Mouse (Mus musculus): ENCODE data around the gene Ptprm. TPM values are rescaled to one million over a fixed set of nuclear protein-coding genes. Genes with fewer than 3 reads are reported as not detected.

Gene Ptprm
- polyA plus RNA-seq, 1 experiment from 2014 or later = 45.7 TPM

GRCm38 (mm10) chr17:67013217-67013616, 341.0 kb downstream of the Ptprm start:
- no peak overlapping the region for H3K4me3 ChIP-seq (ENCODE audit: low read length)
- peaks cover 4% of the 10 kb centered on the region; the same call in 1 of the 2 replicates for H3K4me1 ChIP-seq (replicated peaks; ENCODE audit: control insufficient read depth, insufficient read depth, low read length)
- WGBS = 82% methylated on average over 6 of the region's 6 CpGs
- no peak overlapping the region for H3K4me2 ChIP-seq (ENCODE audit: low read depth, low read length)
- no peak for ATAC-seq (ENCODE audit: low read depth)
- no peaks in the 10 kb centered on the region for H3K27me3 ChIP-seq (ENCODE audit: control insufficient read depth, insufficient read depth, low read depth, low read length)
- H3K9me3 ChIP-seq (ENCODE audit: control insufficient read depth, low read length) = no peaks in the 10 kb centered on the region
- H3K36me3 ChIP-seq (ENCODE audit: control insufficient read depth, insufficient read depth, low read length) = no peaks in the 10 kb centered on the region
- no peak overlapping the region for H3K9ac ChIP-seq (ENCODE audit: low read length)
- H3K27ac ChIP-seq (ENCODE audit: low read length) = no peak overlapping the region

GRCm38 (mm10) chr17:67011836-67012583, 342.2 kb downstream of the Ptprm start:
- H3K4me3 ChIP-seq (ENCODE audit: low read length) = no peak overlapping the region
- H3K9me3 ChIP-seq (ENCODE audit: control insufficient read depth, low read length) = no peaks in the 10 kb centered on the region
- H3K36me3 ChIP-seq (ENCODE audit: control insufficient read depth, insufficient read depth, low read length) = no peaks in the 10 kb centered on the region
- peak overlapping the region; percentile 7; the same call in 1 of the 2 replicates for H3K27ac ChIP-seq (ENCODE audit: low read length)
- WGBS = 73% methylated on average over 6 of the region's 6 CpGs
- no peak overlapping the region for H3K4me2 ChIP-seq (ENCODE audit: low read depth, low read length)
- ATAC-seq (ENCODE audit: low read depth) = peak; percentile 62
- H3K4me1 ChIP-seq (replicated peaks; ENCODE audit: control insufficient read depth, insufficient read depth, low read length) = peaks cover 4% of the 10 kb centered on the region; the same call in 1 of the 2 replicates
- H3K27me3 ChIP-seq (ENCODE audit: control insufficient read depth, insufficient read depth, low read depth, low read length) = no peaks in the 10 kb centered on the region
- H3K9ac ChIP-seq (ENCODE audit: low read length) = no peak overlapping the region

- Histone ChIP-seq H3K4me3 (ENCODE audit: low read length) (no peak overlapping the region), H3K27me3 (ENCODE audit: control insufficient read depth, insufficient read depth, low read depth, low read length) (no peaks in the 10 kb centered on the region), H3K4me1 (replicated peaks; ENCODE audit: control insufficient read depth, insufficient read depth, low read length) (peaks cover 4% of the 10 kb centered on the region; the same call in 1 of the 2 replicates), H3K27ac (ENCODE audit: low read length) (no peak overlapping the region), H3K4me2 (ENCODE audit: low read depth, low read length) (no peak overlapping the region), H3K9me3 (ENCODE audit: control insufficient read depth, low read length) (0 out of 2 replicates have a peak, but pooled peaks cover 4% of the 10 kb centered on the region), H3K9ac (ENCODE audit: low read length) (no peak overlapping the region), H3K36me3 (ENCODE audit: control insufficient read depth, insufficient read depth, low read length) (0 out of 2 replicates have a peak, but pooled peaks cover 3% of the 10 kb centered on the region)
- no peak for ATAC-seq (ENCODE audit: low read depth)
- 90% methylated on average over 4 of the region's 4 CpGs for WGBS
Observed at GRCm38 (mm10) chr17:67010136-67010535, 344.1 kb downstream of the Ptprm start.

- Histone ChIP-seq H3K27ac (ENCODE audit: low read length) (no peak overlapping the region), H3K4me3 (ENCODE audit: low read length) (no peak overlapping the region), H3K36me3 (ENCODE audit: control insufficient read depth, insufficient read depth, low read length) (0 out of 2 replicates have a peak, but pooled peaks cover 3% of the 10 kb centered on the region), H3K9ac (ENCODE audit: low read length) (no peak overlapping the region), H3K27me3 (ENCODE audit: control insufficient read depth, insufficient read depth, low read depth, low read length) (no peaks in the 10 kb centered on the region), H3K4me1 (replicated peaks; ENCODE audit: control insufficient read depth, insufficient read depth, low read length) (peaks cover 4% of the 10 kb centered on the region; the same call in 1 of the 2 replicates), H3K9me3 (ENCODE audit: control insufficient read depth, low read length) (0 out of 2 replicates have a peak, but pooled peaks cover 4% of the 10 kb centered on the region), H3K4me2 (ENCODE audit: low read depth, low read length) (no peak overlapping the region)
- WGBS = 92% methylated on average over 9 of the region's 9 CpGs
- ATAC-seq (ENCODE audit: low read depth) = no peak
Observed at GRCm38 (mm10) chr17:67008137-67008536, 346.1 kb downstream of the Ptprm start.

GRCm38 (mm10) chr17:67006740-67007385, 347.4 kb downstream of the Ptprm start:
- no peak overlapping the region for H3K9ac ChIP-seq (ENCODE audit: low read length)
- ATAC-seq (ENCODE audit: low read depth) = peak; percentile 71
- 0 out of 2 replicates have a peak, but pooled peaks cover 4% of the 10 kb centered on the region for H3K9me3 ChIP-seq (ENCODE audit: control insufficient read depth, low read length)
- H3K36me3 ChIP-seq (ENCODE audit: control insufficient read depth, insufficient read depth, low read length) = 0 out of 2 replicates have a peak, but pooled peaks cover 3% of the 10 kb centered on the region
- H3K4me2 ChIP-seq (ENCODE audit: low read depth, low read length) = no peak overlapping the region
- H3K27me3 ChIP-seq (ENCODE audit: control insufficient read depth, insufficient read depth, low read depth, low read length) = no peaks in the 10 kb centered on the region
- no peaks in the 10 kb centered on the region for H3K4me1 ChIP-seq (replicated peaks; ENCODE audit: control insufficient read depth, insufficient read depth, low read length)
- H3K27ac ChIP-seq (ENCODE audit: low read length) = no peak overlapping the region
- H3K4me3 ChIP-seq (ENCODE audit: low read length) = no peak overlapping the region
- WGBS = 63% methylated on average over 14 of the region's 14 CpGs

- H3K27ac ChIP-seq (ENCODE audit: low read length) = no peak overlapping the region
- H3K36me3 ChIP-seq (ENCODE audit: control insufficient read depth, insufficient read depth, low read length) = peaks cover 6% of the 10 kb centered on the region; the same call in 1 of the 2 replicates
- 76% methylated on average over 2 of the region's 2 CpGs for WGBS
Observed at GRCm38 (mm10) chr17:66996882-66997281, 357.4 kb downstream of the Ptprm start.

GRCm38 (mm10) chr17:66996016-66996415, 358.2 kb downstream of the Ptprm start:
- no peak overlapping the region for H3K27ac ChIP-seq (ENCODE audit: low read length)
- H3K9ac ChIP-seq (ENCODE audit: low read length) = no peak overlapping the region
- no peak overlapping the region for H3K4me3 ChIP-seq (ENCODE audit: low read length)
- peaks cover 6% of the 10 kb centered on the region; the same call in 1 of the 2 replicates for H3K36me3 ChIP-seq (ENCODE audit: control insufficient read depth, insufficient read depth, low read length)
- 85% methylated on average over 6 of the region's 6 CpGs for WGBS
- H3K4me1 ChIP-seq (replicated peaks; ENCODE audit: control insufficient read depth, insufficient read depth, low read length) = no peaks in the 10 kb centered on the region
- peaks cover 10% of the 10 kb centered on the region for H3K9me3 ChIP-seq (ENCODE audit: control insufficient read depth, low read length)
- ATAC-seq (ENCODE audit: low read depth) = no peak
- no peak overlapping the region for H3K4me2 ChIP-seq (ENCODE audit: low read depth, low read length)
- no peaks in the 10 kb centered on the region for H3K27me3 ChIP-seq (ENCODE audit: control insufficient read depth, insufficient read depth, low read depth, low read length)

More at GRCm38 (mm10) chr17:66996882-66997281, 357.4 kb downstream of the Ptprm start:
- Histone ChIP-seq H3K4me1 (replicated peaks; ENCODE audit: control insufficient read depth, insufficient read depth, low read length) (no peaks in the 10 kb centered on the region), H3K9ac (ENCODE audit: low read length) (no peak overlapping the region), H3K4me2 (ENCODE audit: low read depth, low read length) (no peak overlapping the region), H3K27me3 (ENCODE audit: control insufficient read depth, insufficient read depth, low read depth, low read length) (no peaks in the 10 kb centered on the region), H3K4me3 (ENCODE audit: low read length) (no peak overlapping the region), H3K9me3 (ENCODE audit: control insufficient read depth, low read length) (peaks cover 10% of the 10 kb centered on the region)
- ATAC-seq (ENCODE audit: low read depth) = no peak

GRCm38 (mm10) chr17:66991815-66992214, 362.4 kb downstream of the Ptprm start:
- no peak overlapping the region for H3K4me2 ChIP-seq (ENCODE audit: low read depth, low read length)
- ATAC-seq (ENCODE audit: low read depth) = no peak

GRCm38 (mm10) chr17:66990761-66991160, 363.5 kb downstream of the Ptprm start:
- H3K27ac ChIP-seq (ENCODE audit: low read length) = no peak overlapping the region
- H3K4me3 ChIP-seq (ENCODE audit: low read length) = no peak overlapping the region
- WGBS = 43% methylated on average over 2 of the region's 2 CpGs

More at GRCm38 (mm10) chr17:66991815-66992214, 362.4 kb downstream of the Ptprm start:
- Histone ChIP-seq H3K27ac (ENCODE audit: low read length) (no peak overlapping the region), H3K9ac (ENCODE audit: low read length) (no peak overlapping the region), H3K4me3 (ENCODE audit: low read length) (no peak overlapping the region), H3K4me1 (replicated peaks; ENCODE audit: control insufficient read depth, insufficient read depth, low read length) (no peaks in the 10 kb centered on the region), H3K36me3 (ENCODE audit: control insufficient read depth, insufficient read depth, low read length) (no peaks in the 10 kb centered on the region), H3K27me3 (ENCODE audit: control insufficient read depth, insufficient read depth, low read depth, low read length) (no peaks in the 10 kb centered on the region), H3K9me3 (ENCODE audit: control insufficient read depth, low read length) (no peaks in the 10 kb centered on the region)
- 88% methylated on average over 4 of the region's 4 CpGs for WGBS

More at GRCm38 (mm10) chr17:66990761-66991160, 363.5 kb downstream of the Ptprm start:
- H3K27me3 ChIP-seq (ENCODE audit: control insufficient read depth, insufficient read depth, low read depth, low read length) = no peaks in the 10 kb centered on the region
- no peaks in the 10 kb centered on the region for H3K4me1 ChIP-seq (replicated peaks; ENCODE audit: control insufficient read depth, insufficient read depth, low read length)
- no peaks in the 10 kb centered on the region for H3K9me3 ChIP-seq (ENCODE audit: control insufficient read depth, low read length)
- H3K4me2 ChIP-seq (ENCODE audit: low read depth, low read length) = no peak overlapping the region
- H3K9ac ChIP-seq (ENCODE audit: low read length) = no peak overlapping the region
- no peaks in the 10 kb centered on the region for H3K36me3 ChIP-seq (ENCODE audit: control insufficient read depth, insufficient read depth, low read length)
- ATAC-seq (ENCODE audit: low read depth) = no peak
